Mouse (Mus musculus) gastrocnemius, adult 18-20 months (tissue): ENCODE data around the gene Tbc1d22a. TPM values are rescaled to one million over a fixed set of nuclear protein-coding genes. Genes with fewer than 3 reads are reported as not detected.
A peak's percentile ranks its signal among the peaks of the same experiment; 100 is the strongest.
"Not testable (repeated sequence)": the region's sequence is repeated elsewhere in the genome, so short reads cannot be mapped to it uniquely, and the experiment has no call there.

Experiments used
- DNase-seq: peaks from one replicate; pipeline ENCODE4 v3.0.0; 2021; ENCODE audit warnings: low spot score
- total RNA-seq, 2 experiments: library from RNA; stranded (reverse); gene quantifications; 2 replicates each; pipeline ENCODE4 v1.2.3; 2021

The Tbc1d22a gene
- total RNA-seq, 2 experiments from 2014 or later, result 15.6 to 17.1 TPM

DNA sequence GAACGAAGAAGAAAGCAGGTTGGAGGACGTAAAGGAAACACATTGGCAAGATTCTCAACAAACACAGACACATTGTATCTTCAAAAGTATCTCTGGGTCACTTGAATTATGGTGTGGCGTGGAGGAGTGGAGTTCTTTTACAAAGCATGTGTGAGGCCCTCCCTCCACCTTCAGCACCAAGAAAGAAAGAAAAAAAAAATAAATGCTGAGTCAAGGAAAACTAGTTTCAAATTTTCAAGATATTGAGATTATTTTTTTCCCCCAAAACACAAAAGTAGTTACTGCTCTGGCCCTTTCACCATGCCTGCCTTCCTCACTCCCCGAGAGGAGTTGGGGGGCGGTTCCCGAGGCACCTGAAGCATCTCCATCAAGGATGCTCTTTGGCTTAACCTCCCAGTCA, 35.7 kb upstream of the Tbc1d22a start:
- no peak for DNase-seq

DNA sequence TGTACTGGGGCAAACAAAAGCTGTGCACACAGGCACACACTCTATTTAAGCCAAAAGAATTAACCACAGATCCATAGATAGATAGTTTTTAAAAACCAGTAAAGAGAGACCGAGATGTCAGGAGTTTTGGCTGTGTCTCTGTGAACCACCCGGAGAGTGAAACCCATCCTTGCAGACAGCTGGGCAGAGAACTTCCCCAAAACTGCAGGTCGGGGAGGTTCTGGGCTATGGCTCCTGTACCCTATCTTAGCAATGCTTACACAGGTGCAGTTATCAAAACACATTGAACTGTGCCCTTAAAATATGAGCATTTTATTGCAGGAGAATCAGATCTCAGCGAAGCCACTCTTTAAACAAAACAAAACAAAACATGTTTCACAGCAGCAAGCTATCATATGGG, 33.8 kb upstream of the Tbc1d22a start:
- DNase-seq, result no peak

DNA sequence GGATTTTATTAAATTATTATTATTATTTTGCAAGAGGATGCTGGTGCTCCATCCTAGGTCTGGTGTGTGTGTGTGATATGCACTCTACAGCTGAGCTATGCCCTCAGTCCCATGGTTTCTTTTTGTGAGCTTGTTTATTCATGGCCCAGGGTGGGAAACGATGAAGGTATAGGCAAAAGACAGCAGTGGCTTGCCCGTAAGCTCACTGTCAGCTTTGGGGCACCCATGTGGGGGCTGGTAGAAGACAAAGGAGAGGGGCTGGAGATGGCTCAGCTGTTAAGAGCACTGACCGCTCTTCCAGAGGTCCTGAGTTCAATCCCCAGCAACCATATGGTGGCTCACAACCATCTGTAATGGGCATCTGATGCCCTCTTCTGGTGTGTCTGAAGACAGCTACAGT, 32.9 kb upstream of the Tbc1d22a start:
- DNase-seq, result not testable (repeated sequence)

DNA sequence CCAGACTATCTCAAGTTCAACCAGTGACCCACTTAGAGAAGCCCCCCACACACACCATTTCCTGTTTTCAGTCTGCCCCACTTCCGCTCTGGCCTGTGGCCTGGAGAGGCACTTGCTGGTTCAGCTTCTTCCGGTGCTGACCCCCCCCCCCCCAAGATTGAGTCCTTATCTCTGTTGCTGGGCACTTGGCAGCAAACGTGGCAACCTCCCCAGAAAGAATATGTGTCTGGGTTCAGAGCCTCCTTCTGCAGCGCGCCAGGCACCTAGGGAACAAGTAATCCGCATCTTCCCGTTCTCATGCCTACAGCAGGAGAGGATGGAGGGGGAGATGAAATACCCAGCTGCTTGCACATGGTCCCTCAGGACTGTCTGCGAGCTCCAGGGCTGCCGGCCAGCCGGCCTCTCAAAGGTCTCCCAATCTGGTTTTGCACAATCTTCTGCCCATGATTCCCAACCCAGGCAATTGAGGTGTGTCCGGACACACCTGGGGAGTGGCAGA, 32.3 kb upstream of the Tbc1d22a start:
- peak; percentile 28 for DNase-seq

DNA sequence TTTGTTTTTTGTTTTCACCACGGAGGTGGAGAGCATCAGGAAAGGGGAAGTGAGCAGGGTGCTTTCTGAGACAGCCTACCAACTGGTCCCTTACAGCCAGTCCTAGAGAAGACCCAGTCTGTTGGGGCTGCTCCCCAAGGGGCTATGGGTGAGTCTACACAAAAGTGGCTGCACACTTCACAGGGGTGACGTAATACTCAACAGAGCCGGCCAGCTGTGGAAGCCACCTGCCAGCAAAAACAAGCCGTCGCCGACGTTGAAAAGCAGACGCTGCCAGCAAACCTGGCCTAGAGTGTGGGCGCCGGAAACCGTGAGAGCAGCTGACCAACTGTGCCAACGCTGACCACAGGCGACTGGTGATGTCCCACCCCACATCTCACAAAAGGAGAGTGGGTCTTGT, 31.6 kb upstream of the Tbc1d22a start:
- DNase-seq, result peak; percentile 57

DNA sequence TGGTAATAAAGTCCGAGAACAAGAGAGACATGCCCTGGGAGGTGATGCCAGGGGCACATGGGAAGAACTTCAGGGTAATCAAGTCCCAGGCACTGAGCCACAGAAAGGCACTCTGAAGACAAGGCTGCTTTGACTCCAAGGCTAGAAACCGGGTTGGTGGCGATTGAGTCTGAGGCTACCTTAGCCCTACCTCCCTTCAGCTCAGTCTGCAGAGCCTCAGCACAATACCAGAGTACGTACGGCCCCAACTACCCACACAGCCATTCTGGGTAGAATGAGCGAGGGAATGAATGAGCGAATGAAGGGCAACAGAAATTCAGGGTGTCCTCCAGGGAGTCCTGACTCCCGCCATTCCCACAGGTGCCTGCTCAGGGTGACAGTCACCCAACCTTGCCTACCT, 30.8 kb upstream of the Tbc1d22a start:
- DNase-seq, result no peak

DNA sequence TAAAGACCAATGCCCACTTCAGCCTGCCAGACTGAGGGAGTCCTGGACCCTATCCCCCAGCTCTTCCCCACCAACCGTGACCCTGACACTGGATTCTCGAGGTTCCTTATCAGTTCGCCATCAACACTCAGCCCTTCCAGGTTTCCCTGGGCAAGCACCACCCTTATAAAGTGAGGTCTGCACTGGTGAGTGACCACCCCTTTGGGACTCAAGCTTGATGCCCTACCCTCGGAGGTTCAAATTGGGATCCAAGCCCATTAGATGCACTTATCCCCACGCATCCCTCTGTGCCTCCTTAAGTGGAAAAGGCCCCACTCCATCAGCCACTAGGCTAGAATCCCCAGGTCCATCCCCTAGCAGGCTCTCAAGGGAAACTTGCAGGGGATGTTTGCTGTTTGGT, 30.2 kb upstream of the Tbc1d22a start:
- no peak for DNase-seq

DNA sequence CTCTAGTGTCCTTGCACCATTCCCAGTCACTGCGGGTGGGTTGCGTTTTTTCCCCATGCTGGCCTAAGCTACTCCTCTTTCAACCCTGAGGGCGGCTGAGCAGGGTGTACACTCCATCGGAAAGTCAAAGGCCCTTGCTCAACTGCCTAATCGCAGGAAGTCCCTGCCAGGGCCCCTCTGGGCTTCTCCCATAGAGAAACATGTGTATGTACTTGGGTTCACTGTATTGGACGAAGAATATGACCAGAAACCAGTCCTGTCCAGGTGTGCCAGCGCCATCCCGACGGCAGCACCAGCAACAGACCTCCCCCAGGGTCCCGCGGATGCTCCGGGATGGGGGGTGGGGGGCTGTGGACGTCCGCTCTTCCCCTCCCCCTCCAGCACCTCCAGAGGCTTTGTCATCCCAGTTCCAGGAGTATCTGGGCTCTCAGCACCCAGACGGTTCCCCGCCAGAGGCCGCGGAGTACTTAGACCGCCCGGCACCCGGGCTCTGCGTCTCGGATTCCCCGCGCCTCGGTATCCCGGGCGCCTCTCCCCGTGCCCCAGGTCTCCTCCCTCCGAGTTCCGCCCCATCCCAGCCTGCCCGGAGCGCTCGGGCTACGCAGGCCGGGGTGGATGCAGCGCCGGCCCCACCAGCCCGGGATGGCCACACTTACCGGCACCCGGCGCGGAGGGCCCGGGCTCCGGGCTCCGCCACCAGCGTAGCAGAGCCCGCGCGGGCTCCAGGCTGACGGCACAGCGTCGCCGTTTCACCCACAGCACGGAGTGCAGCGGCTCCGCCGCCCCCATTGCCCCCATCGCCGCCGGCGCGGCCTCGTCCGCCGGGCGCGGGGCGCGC, 29.2 kb upstream of the Tbc1d22a start:
- DNase-seq, result peak; percentile 42

DNA sequence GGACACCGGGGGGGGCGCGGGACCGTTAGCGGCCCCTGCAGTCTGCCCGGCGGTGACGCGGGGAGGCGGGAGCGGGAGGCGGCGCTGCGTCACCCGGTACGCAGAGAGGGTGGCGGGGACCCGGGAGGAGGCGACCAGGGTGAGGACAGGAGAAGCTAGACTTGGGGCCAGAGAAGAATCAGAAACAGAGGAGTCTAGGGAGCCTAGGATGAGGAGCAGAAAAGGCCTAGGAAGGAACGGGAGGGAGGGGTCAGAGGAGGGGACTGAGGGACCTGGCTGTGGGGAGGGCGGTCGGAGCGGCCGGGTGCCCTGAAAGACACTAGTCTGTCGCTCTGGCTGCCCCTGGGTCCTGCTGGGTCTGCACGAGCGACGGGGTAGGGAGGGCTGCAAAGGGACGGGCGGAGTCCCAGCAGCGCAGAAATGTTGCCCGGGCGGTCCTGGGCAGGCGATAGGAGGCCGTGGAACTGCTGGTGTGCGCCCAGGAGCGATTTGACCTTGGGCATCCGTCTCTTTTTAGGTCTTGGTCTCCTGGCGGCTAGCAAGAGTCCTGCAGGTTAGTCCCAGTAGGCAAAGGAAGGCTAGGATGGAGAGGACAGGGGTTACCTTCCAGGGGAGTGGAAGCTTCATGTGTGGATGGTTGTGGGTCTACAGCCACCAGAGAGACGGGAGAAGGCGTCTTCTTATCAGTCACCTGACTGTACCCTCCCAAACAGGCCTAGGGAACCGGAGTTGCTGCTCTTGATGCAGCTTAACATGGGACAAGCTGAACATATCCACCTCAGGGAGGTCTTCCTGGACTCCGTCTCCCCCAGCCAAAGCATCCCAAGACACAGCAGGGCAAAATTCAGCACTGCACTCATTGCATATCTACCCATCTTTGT, 28.3 kb upstream of the Tbc1d22a start, which contains the start of gene Cerk:
Gene Cerk (minus strand): TSS at position 453 of the 881 bp plus-strand sequence.
- DNase-seq, result peak; percentile 79

DNA sequence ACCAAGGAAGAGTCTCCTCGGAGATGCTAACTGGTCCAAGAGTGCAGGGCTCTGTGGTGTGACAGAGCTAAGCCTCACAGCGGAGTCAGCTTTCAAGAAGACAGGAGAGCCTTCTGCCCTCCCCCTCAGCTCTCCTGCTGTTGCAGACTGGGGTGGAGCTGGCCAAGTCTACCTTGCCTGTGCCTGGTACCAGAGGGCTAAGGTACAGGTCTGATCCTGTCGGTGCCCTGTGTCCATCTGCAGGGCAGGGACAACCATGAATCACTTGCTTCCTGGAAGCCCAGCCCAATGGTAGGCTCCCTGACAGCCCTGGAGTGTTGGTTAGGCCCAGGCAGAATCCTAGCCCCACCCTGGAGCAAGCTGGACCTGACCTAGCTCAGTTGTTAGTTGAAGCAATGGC, 27.6 kb upstream of the Tbc1d22a start:
- DNase-seq, result no peak

DNA sequence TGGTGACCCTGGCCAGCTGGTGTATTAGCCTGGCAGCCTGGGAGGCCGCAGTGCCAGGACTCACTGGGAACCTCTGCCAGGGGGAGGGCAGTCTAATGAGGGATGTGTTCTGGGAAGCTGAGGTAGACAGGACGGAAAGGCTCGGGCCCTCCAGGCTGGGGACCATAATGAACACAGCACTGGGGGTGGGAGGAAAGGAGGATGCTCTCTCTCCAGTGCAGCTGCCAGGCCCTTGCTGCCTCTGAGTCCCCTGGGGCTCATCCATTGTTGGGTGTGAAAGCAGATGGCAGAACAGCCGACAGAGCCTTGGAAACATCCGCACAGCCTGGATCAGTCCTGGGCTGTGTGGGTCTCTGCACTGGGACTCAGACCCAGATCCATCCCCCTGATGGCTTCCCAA, 26.1 kb upstream of the Tbc1d22a start:
- DNase-seq, result peak; percentile 58

DNA sequence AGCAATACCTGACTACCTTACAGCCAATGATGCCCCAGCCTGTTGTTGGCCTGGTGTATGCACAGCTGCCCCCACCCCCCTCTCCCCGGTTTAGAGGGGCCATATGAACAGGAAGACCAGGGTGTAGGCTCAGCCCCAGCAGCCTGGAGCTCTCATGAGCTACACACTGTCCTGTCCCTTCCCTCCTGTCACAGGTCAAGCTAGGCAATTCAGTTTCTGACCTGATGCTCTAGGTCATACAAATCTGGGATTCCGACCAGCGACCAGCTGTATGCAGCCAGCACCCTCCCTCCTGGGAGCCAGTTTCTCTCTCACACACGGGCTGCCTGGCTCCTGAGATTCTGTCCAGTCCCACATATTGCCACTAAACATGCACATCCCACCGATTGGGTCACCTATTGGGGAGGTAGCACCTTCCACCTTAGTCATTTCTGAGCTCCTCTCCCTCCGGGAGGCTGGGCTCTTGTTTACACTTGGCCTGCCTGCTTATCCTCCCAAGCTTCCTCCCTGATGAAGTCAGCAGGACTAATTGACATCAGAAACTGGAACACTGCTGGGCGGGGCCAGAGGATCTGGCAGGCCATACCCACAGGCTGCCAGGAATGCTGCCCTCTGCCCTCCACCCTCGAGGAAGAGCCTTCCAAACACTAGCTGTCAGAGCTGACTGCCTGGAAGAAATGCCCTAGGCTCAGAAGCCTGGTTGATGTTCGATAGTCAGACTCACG, 25.4 kb upstream of the Tbc1d22a start:
- DNase-seq, result peak; percentile 94

DNA sequence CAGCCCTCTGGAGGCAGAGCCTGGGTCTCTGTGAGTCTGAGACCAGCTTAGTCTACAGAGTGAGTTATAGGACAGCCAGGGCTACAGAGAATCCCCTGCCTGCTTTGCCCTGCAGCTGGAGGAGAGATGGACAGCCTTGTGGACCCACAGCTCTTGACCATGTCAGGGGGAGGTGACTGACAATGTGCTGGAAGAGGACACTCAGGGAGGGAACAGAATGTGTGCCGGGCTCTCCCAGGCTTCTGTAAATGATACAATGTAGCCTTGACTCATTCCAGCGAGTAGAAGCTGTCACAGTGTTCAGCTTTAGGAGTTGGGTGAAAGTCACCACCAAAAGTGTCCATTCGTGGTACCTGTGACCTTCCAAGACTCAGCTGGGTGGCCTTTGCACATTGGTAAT, 23.9 kb upstream of the Tbc1d22a start:
- no peak for DNase-seq

DNA sequence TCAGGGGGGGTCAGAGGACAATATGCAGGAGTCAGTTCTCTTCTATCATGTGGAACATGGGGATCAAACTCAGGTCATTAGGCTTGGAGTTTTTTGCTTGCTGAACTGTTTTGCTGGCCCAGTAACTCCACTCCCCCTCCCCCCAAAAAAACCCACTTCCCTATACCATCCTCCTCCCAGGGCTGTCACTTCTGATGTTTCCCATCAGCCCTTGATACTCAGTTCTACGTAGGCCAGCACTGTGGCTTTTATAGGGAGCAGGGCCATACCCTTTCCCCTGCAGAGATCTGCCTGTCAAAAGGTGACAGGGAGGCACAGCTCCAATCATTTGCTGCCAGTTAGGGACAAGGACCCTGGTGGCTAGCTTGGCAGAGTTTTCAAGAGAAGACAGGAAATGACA, 22.8 kb upstream of the Tbc1d22a start:
- no peak for DNase-seq

DNA sequence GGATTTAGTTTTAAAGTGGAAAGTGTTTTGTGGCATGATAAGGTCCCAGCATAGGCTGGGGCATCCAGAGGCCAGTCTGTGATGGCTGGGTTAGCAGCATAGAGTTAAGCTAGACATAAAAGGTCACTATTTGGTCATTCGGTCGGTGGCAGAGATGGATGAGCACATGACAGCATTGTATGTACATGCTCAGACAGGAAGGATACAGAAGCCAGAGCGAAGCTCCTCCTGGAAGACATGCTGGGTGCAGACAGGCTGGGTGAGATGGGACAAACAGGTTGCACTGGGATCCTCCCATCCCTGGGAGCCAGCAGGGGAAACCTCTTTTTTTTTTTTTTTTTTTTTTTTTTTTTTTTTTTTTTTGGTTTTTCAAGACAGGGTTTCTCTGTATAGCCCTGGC, 22.3 kb upstream of the Tbc1d22a start:
- no peak for DNase-seq

DNA sequence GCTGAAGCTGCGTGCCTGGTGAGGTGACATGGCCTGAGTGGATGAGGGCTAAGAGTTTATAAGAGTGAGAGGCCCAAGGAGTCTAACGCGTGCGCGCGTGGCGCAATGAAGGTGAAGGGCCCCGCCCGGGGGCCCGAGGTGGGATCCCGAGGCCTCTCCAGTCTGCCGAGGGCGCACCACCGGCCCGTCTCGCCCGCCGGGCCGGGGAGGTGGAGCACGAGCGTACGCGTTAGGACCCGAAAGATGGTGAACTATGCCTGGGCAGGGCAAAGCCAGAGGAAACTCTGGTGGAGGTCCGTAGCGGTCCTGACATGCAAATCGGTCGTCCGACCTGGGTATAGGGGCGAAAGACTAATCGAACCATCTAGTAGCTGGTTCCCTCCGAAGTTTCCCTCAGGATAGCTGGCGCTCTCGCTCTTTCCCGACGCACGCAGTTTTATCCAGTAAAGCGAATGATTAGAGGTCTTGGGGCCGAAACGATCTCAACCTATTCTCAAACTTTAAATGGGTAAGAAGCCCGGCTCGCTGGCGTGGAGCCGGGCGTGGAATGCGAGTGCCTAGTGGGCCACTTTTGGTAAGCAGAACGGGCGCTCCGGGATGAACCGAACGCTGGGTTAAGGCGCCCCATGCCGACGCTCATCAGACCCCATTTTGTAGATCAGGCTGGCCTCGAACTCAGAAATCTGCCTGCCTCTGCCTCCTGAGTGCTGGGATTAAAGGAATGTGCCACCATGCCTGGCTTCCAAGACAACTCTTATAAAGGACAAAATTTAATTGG, 19.4 kb upstream of the Tbc1d22a start:
- DNase-seq, result not testable (repeated sequence)

DNA sequence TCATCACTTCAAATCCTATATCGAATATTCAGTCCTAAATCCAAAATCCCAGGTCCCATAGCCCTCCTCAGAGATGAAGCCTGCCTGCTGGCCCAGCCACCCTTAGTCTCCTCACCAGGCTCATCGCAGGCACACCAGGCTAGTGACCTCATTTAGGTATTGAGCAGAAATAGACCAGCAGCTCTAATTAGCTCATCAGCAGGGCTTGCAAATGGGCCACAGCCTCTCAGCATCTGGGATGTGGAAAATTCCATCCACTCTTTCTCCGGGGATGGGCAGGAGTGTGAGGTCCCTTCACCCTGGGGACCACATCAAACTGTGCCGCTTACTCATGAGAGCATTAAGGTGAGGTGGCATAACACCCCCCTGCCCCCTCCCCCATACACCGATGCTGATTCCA, 15.2 kb upstream of the Tbc1d22a start:
- DNase-seq, result no peak

DNA sequence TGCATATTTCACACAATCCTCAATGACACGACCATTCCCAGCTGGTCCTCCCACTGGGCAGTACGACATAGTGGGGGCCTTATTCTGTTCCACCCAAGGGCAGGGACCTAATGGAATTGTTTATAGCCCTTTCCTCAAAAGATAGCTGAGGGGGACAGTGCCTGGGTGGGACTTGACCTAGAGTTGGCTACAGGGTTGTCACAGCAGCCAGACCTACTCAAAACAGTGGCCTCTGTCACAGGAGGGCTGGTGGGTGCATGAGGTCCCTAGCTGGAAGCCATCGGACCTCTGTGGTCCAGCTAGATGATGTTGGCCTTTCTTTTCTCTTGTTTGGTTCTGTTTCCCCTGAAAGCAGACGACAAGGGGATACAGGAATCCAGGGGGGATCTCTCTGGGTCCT, 14.8 kb upstream of the Tbc1d22a start:
- no peak for DNase-seq

DNA sequence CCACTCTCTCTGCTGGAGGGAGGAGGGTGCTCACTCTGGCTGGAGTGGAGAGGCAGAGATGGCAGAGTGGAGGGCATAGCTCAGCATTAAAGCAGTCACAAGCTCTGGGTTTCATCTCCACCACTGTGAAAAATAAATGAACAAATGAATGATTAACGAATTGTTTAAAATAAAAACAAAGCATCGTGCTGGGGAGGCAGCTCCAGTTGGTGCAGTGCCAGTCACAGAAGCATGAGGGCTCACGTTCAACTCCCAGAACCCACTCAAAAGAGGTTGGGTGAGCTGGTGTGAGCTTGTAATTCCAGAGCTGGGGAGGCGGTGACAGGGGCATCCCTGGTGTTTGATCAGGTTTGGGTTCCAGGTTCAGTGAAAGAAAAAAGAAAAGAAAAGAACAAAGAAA, 14.1 kb upstream of the Tbc1d22a start:
- no peak for DNase-seq

DNA sequence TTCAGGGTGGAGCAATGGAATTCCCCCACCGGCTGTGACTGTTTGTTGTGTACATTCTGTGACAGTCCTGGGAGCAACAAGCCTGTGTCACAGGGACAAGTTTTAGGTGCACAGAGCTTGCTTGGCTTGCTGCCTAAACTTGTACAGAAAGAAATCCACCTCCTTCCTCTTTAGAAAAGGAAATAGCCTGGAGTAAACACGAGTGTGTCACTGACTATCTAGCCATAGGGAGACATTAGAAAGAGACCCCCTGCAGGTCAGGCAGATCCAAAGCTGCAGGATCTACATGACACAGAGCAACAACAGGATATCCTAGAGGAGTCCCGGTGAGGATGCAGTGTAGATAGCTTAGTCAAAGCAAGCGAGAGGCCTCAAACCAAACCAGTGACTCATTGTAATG, 13.2 kb upstream of the Tbc1d22a start:
- no peak for DNase-seq
